Mouse (Mus musculus): ENCODE results near the gene Ptpn11. TPM values are rescaled to one million over a fixed set of nuclear protein-coding genes. Genes with fewer than 3 reads are reported as not detected.

Gene Ptpn11
- polyA plus RNA-seq, 1 experiment: 78.7 TPM

DNA sequence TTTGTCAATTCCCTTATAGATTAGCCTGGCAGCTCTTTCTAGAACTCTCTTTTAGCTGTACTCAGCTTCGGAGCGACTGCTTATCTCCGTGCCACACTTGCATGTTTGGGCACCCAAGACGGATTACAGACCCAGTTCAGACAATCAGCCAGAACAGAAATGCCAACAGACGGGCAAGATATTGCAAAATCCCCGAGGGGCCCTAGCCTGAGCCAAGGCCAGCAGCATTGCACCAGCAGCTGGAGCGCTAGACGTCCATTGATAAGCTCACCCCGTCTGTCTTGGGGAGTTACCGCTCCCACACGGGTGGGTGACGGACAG lies 24.9 kb upstream of the Ptpn11 start:
- Histone ChIP-seq H3K79me2 (ENCODE audit: control insufficient read depth, insufficient read depth) (no peaks in the 10 kb centered on the region), H3ac (ENCODE audit: control insufficient read depth, insufficient read length) (no peak overlapping the region), H3K4me3 (no peak overlapping the region), H3K36me3 (ENCODE audit: control insufficient read depth, insufficient read depth) (peaks cover 11% of the 10 kb centered on the region), H3K27me3 (ENCODE audit: control insufficient read depth, insufficient read depth, insufficient read length) (no peaks in the 10 kb centered on the region), H3K4me2 (ENCODE audit: low read depth) (no peak overlapping the region)
- no peak for TF ChIP-seq REST (IDR thresholded peaks at IDR 0.05; ENCODE audit: insufficient read depth, insufficient read length)
- no peak for TF ChIP-seq MAX (IDR thresholded peaks at IDR 0.05; ENCODE audit: low read depth)
- TF ChIP-seq USF1 (IDR thresholded peaks at IDR 0.05; ENCODE audit: low read depth): no peak
- TF ChIP-seq POLR2A (IDR thresholded peaks at IDR 0.05; ENCODE audit: insufficient read length, low read depth): no peak
- TF ChIP-seq E2F4 (IDR thresholded peaks at IDR 0.05; ENCODE audit: insufficient read depth): no peak

DNA sequence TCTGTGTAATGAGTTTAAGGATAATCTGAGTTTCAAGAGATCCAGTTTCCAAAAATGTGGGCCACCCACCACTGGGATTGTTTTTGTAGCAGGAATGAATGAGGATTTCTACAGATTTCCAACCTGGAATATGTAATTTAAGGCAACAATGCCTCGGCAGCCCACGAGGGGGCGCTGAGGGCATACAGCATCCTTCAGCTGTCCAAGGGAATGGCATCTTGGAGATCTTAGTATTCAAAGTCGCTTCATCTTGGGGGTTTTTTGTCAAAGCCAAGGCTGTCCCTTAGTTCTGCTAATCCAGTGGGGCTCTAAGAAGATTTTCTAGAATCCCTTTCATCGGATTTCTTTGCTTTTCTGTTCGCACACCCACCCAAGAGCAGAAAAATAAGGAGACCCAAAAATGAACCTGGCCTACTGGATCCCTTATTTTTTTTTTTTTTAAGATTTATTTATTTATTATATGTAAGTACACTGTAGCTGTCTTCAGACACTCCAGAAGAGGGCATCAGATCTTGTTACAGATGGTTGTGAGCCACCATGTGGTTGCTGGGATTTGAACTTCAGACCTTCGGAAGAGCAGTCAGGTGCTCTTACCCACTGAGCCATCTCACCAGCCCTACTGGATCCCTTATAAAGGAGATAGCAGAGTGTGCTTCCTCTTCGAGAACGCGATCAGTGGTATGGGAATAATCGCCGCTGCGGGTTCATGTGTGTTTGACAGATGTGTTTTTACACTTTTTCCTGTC lies 24.4 kb upstream of the Ptpn11 start:
- Histone ChIP-seq H3K79me2 (ENCODE audit: control insufficient read depth, insufficient read depth) (no peaks in the 10 kb centered on the region), H3K4me3 (no peak overlapping the region), H3K27me3 (ENCODE audit: control insufficient read depth, insufficient read depth, insufficient read length) (no peaks in the 10 kb centered on the region), H3K4me2 (ENCODE audit: low read depth) (no peak overlapping the region), H3ac (ENCODE audit: control insufficient read depth, insufficient read length) (no peak overlapping the region), H3K36me3 (ENCODE audit: control insufficient read depth, insufficient read depth) (peaks cover 16% of the 10 kb centered on the region)
- TF ChIP-seq CEBPB (IDR thresholded peaks at IDR 0.05; ENCODE audit: insufficient read depth, poor library complexity, severe bottlenecking) (no peak), E2F4 (IDR thresholded peaks at IDR 0.05; ENCODE audit: insufficient read depth) (no peak), POLR2AphosphoS2 (IDR thresholded peaks at IDR 0.05; ENCODE audit: insufficient read length, low read depth) (no peak), MYOG (IDR thresholded peaks at IDR 0.05; ENCODE audit: control insufficient read depth in 1 of 3, insufficient read depth in 1 of 3, insufficient read length in 2 of 3, low read depth in 2 of 3) (no peak), REST (IDR thresholded peaks at IDR 0.05; ENCODE audit: insufficient read depth, insufficient read length) (no peak), SRF (IDR thresholded peaks at IDR 0.05; ENCODE audit: control insufficient read depth, insufficient read length, low read depth) (no peak), POLR2A (IDR thresholded peaks at IDR 0.05; ENCODE audit: insufficient read length, low read depth) (no peak), USF1 (IDR thresholded peaks at IDR 0.05; ENCODE audit: low read depth) (no peak), MAX (IDR thresholded peaks at IDR 0.05; ENCODE audit: low read depth) (no peak), TCF3 (IDR thresholded peaks at IDR 0.05; ENCODE audit: insufficient read length, low read depth) (no peak)

DNA sequence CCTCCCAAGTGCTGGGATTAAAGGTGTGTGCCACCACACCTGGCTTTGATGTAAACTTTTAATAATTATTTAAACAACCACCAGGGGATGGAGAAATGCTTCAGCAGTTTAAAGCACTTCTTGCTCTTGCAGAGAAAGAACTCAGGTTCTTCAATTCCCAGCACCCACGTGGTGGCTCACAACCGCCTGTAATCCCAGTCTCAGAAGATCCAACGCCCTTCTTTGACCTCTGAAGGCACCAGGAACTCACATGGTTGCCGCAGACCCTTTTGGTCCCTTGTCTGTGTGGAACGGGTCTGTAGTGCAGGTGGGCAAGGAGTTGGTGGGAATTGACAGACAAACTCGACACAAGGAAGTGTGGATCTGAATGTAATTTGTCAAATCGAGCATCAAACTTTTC lies 23.5 kb upstream of the Ptpn11 start:
- H3K27me3 ChIP-seq (ENCODE audit: control insufficient read depth, insufficient read depth, insufficient read length): no peaks in the 10 kb centered on the region
- H3K79me2 ChIP-seq (ENCODE audit: control insufficient read depth, insufficient read depth): no peaks in the 10 kb centered on the region
- peaks cover 23% of the 10 kb centered on the region for H3K36me3 ChIP-seq (ENCODE audit: control insufficient read depth, insufficient read depth)
- no peak overlapping the region for H3K4me2 ChIP-seq (ENCODE audit: low read depth)
- no peak overlapping the region for H3ac ChIP-seq (ENCODE audit: control insufficient read depth, insufficient read length)
- no peak overlapping the region for H3K4me3 ChIP-seq
- TF ChIP-seq CEBPB (IDR thresholded peaks at IDR 0.05; ENCODE audit: insufficient read depth, poor library complexity, severe bottlenecking) (no peak), TCF12 (IDR thresholded peaks at IDR 0.05; ENCODE audit: insufficient read depth, poor library complexity, severe bottlenecking) (no peak), POLR2A (IDR thresholded peaks at IDR 0.05; ENCODE audit: insufficient read length, low read depth) (no peak)

DNA sequence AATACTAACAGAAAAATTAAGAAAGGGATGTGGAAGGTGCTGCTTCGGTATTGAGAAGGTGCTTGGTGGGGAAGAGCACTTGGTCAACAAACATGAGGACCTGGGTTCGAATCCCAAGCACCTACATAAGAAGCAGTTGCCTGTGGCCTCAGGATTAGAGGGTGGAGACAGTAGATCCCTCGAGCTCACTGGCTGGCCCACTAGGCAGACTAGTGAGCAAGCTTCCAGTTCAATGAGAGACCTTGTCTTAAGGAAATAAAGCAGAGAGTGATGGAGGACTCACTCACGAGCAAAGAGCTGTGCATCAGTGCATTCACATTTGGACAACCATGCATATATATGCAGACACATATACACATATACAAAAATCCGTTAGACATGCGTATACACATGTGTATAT lies 20.9 kb upstream of the Ptpn11 start:
- peaks cover 49% of the 10 kb centered on the region for H3K36me3 ChIP-seq (ENCODE audit: control insufficient read depth, insufficient read depth)
- H3ac ChIP-seq (ENCODE audit: control insufficient read depth, insufficient read length): no peak overlapping the region
- TF ChIP-seq POLR2AphosphoS2 (IDR thresholded peaks at IDR 0.05; ENCODE audit: insufficient read length, low read depth): peak; percentile 50
- TF ChIP-seq MAX (IDR thresholded peaks at IDR 0.05; ENCODE audit: low read depth): no peak
- no peaks in the 10 kb centered on the region for H3K27me3 ChIP-seq (ENCODE audit: control insufficient read depth, insufficient read depth, insufficient read length)
- H3K4me2 ChIP-seq (ENCODE audit: low read depth): no peak overlapping the region
- no peak overlapping the region for H3K4me3 ChIP-seq
- H3K79me2 ChIP-seq (ENCODE audit: control insufficient read depth, insufficient read depth): peaks cover 9% of the 10 kb centered on the region

DNA sequence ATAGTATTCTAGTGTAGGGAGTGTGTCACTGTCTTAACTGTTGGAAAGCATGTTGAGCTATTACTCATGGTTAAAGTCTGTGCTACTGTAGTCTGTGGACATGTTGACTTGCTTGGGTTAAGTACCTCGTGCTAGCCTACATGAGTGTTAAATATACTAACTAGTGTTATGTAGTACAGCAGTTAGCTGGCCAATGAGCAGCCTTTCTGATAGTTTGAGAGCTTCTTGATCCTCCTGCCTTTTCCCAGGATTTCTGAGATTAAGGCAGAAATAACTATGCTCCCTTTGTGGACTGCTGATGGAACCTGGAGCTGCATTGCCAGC lies 19.4 kb upstream of the Ptpn11 start:
- Histone ChIP-seq H3K79me2 (ENCODE audit: control insufficient read depth, insufficient read depth) (peaks cover 24% of the 10 kb centered on the region), H3K4me2 (ENCODE audit: low read depth) (no peak overlapping the region), H3K4me3 (no peak overlapping the region), H3ac (ENCODE audit: control insufficient read depth, insufficient read length) (no peak overlapping the region), H3K36me3 (ENCODE audit: control insufficient read depth, insufficient read depth) (peaks cover 63% of the 10 kb centered on the region), H3K27me3 (ENCODE audit: control insufficient read depth, insufficient read depth, insufficient read length) (no peaks in the 10 kb centered on the region)
- TF ChIP-seq REST (IDR thresholded peaks at IDR 0.05; ENCODE audit: insufficient read depth, insufficient read length) (no peak), USF1 (IDR thresholded peaks at IDR 0.05; ENCODE audit: low read depth) (no peak)

DNA sequence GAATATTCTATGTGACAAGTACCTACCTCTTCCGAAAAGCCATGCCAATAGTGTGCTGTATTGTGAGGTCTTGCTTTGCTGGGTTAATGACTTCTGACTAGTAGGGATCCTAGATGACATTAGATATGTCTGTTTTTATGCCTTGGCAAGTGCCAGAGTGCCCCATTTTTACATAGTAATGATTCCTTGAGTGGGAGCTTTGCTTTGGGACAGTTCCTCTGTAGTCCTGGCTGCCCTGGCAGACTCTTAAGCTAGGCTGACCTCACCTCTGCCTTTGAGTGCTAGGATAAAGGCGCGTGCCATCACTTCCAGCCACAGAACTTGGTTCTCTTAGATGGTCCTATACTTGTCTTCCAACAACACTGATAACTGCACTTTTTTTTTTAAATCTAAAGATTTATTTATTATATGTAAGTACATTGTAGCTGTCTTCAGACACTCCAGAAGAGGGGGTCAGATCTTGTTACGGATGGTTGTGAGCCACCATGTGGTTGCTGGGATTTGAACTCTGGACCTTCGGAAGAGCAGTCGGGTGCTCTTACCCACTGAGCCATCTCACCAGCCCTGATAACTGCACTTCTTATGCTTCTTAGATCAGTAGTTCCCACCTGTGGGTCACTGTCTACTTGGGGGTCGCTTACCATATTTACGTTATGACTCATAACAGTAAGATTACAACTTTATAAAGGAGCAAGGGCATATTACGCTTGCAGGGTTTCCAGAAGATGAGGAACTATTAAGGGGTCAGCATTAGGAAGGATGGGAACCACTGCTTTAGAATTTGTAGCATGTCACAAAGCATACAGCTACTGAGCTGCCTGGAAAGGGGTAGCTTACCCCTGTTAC lies 18.8 kb upstream of the Ptpn11 start:
- TF ChIP-seq POLR2A (IDR thresholded peaks at IDR 0.05; ENCODE audit: insufficient read length, low read depth): no peak
- no peak for TF ChIP-seq POLR2AphosphoS2 (IDR thresholded peaks at IDR 0.05; ENCODE audit: insufficient read length, low read depth)
- no peak for TF ChIP-seq E2F4 (IDR thresholded peaks at IDR 0.05; ENCODE audit: insufficient read depth)
- no peak for TF ChIP-seq MYOD1 (IDR thresholded peaks at IDR 0.05; ENCODE audit: control insufficient read depth in 1 of 3, insufficient read length in 2 of 3, low read depth in 2 of 3)
- TF ChIP-seq TCF3 (IDR thresholded peaks at IDR 0.05; ENCODE audit: insufficient read length, low read depth): no peak
- no peak for TF ChIP-seq USF1 (IDR thresholded peaks at IDR 0.05; ENCODE audit: low read depth)
- TF ChIP-seq REST (IDR thresholded peaks at IDR 0.05; ENCODE audit: insufficient read depth, insufficient read length): no peak
- no peak for TF ChIP-seq CEBPB (IDR thresholded peaks at IDR 0.05; ENCODE audit: insufficient read depth, poor library complexity, severe bottlenecking)
- TF ChIP-seq TCF12 (IDR thresholded peaks at IDR 0.05; ENCODE audit: insufficient read depth, poor library complexity, severe bottlenecking): no peak
- no peak for TF ChIP-seq MYOG (IDR thresholded peaks at IDR 0.05; ENCODE audit: control insufficient read depth in 1 of 3, insufficient read depth in 1 of 3, insufficient read length in 2 of 3, low read depth in 2 of 3)
- no peak for TF ChIP-seq SRF (IDR thresholded peaks at IDR 0.05; ENCODE audit: control insufficient read depth, insufficient read length, low read depth)
- TF ChIP-seq MAX (IDR thresholded peaks at IDR 0.05; ENCODE audit: low read depth): no peak
- no peak overlapping the region for H3K4me3 ChIP-seq
- no peak overlapping the region for H3K4me2 ChIP-seq (ENCODE audit: low read depth)
- H3ac ChIP-seq (ENCODE audit: control insufficient read depth, insufficient read length): no peak overlapping the region
- H3K36me3 ChIP-seq (ENCODE audit: control insufficient read depth, insufficient read depth): peaks cover 66% of the 10 kb centered on the region
- H3K27me3 ChIP-seq (ENCODE audit: control insufficient read depth, insufficient read depth, insufficient read length): no peaks in the 10 kb centered on the region
- peaks cover 30% of the 10 kb centered on the region for H3K79me2 ChIP-seq (ENCODE audit: control insufficient read depth, insufficient read depth)

Data from myocyte (in vitro differentiated cells).